Mouse (Mus musculus) gastrocnemius, adult 2 months (tissue): Measurements from ENCODE around the gene St6galnac5. TPM values are rescaled to one million over a fixed set of nuclear protein-coding genes. Genes with fewer than 3 reads are reported as not detected.

Experiments
- DNase-seq: peaks from one replicate; pipeline ENCODE4 v3.0.0; 2022
- H3K27ac ChIP-seq: fragments of 200-600 bp; 2 replicates; pipeline ENCODE4 v1.8.1; 2022; ENCODE audit warnings: mild to moderate bottlenecking
- H3K4me3 ChIP-seq: fragments of 200-600 bp; 2 replicates; pipeline ENCODE4 v1.8.1; 2022; ENCODE audit warnings: mild to moderate bottlenecking, moderate library complexity
- CTCF ChIP-seq: fragments of 200-600 bp; IDR thresholded peaks from 2 replicates; pipeline ENCODE4 v1.8.1; 2022; ENCODE audit warnings: antibody characterized with exemption, mild to moderate bottlenecking, moderate library complexity
- intact Hi-C: fragments of 180-260 bp; cut with DNase I; formaldehyde crosslinking; loops from one replicate; pipeline ENCODE4 v1.15.1; 2025
- total RNA-seq, 2 experiments: library from RNA; stranded (reverse); gene quantifications; 2 replicates each; pipeline ENCODE4 v1.2.3; 2021

The St6galnac5 gene
- total RNA-seq, 2 experiments from 2014 or later, result 0.17 to 0.33 TPM

GRCm38 (mm10) chr3:152866035-152866965, 115.7 kb downstream of the St6galnac5 start:
- no peak for DNase-seq
- Histone ChIP-seq H3K27ac (no peak overlapping the region), H3K4me3 (no peak overlapping the region)
- intact Hi-C loops, result no loop called here
- TF ChIP-seq CTCF, result no peak

- no peak for DNase-seq
- intact Hi-C loops, result no loop called here
- Histone ChIP-seq H3K27ac (no peak overlapping the region), H3K4me3 (no peak overlapping the region)
- TF ChIP-seq CTCF, result no peak
Measured at GRCm38 (mm10) chr3:152861978-152862377, 120.1 kb downstream of the St6galnac5 start.

GRCm38 (mm10) chr3:152861450-152861849, 120.6 kb downstream of the St6galnac5 start:
- Histone ChIP-seq H3K27ac (no peak overlapping the region), H3K4me3 (no peak overlapping the region)
- DNase-seq, result no peak
- intact Hi-C loops, result no loop called here
- no peak for TF ChIP-seq CTCF

- Histone ChIP-seq H3K4me3 (no peak overlapping the region), H3K27ac (no peak overlapping the region)
- DNase-seq, result no peak
- no peak for TF ChIP-seq CTCF
- intact Hi-C loops, result no loop called here
Measured at GRCm38 (mm10) chr3:152856095-152856494, 126.0 kb downstream of the St6galnac5 start.

GRCm38 (mm10) chr3:152855006-152855614, 126.9 kb downstream of the St6galnac5 start:
- Histone ChIP-seq H3K27ac (no peak overlapping the region), H3K4me3 (no peak overlapping the region)
- no peak for DNase-seq
- intact Hi-C loops, result no loop called here
- no peak for TF ChIP-seq CTCF

- intact Hi-C loops, result no loop called here
- TF ChIP-seq CTCF, result no peak
- no peak for DNase-seq
- no peak overlapping the region for H3K4me3 ChIP-seq
- no peak overlapping the region for H3K27ac ChIP-seq
Measured at GRCm38 (mm10) chr3:152843925-152844324, 138.1 kb downstream of the St6galnac5 start.

GRCm38 (mm10) chr3:152842648-152843047, 139.4 kb downstream of the St6galnac5 start:
- Histone ChIP-seq H3K4me3 (no peak overlapping the region), H3K27ac (no peak overlapping the region)
- no peak for DNase-seq
- TF ChIP-seq CTCF, result no peak
- intact Hi-C loops, result no loop called here

- TF ChIP-seq CTCF, result no peak
- DNase-seq, result no peak
- Histone ChIP-seq H3K27ac (no peak overlapping the region), H3K4me3 (no peak overlapping the region)
- intact Hi-C loops, result no loop called here
Measured at GRCm38 (mm10) chr3:152841264-152841663, 140.8 kb downstream of the St6galnac5 start.

GRCm38 (mm10) chr3:152837938-152838337, 144.1 kb downstream of the St6galnac5 start:
- DNase-seq, result no peak
- Histone ChIP-seq H3K4me3 (no peak overlapping the region), H3K27ac (no peak overlapping the region)
- no peak for TF ChIP-seq CTCF
- intact Hi-C loops, result no loop called here

- H3K27ac ChIP-seq, result no peak overlapping the region
- DNase-seq, result no peak
- TF ChIP-seq CTCF, result no peak
- intact Hi-C loops, result no loop called here
- no peak overlapping the region for H3K4me3 ChIP-seq
Measured at GRCm38 (mm10) chr3:152837407-152837806, 144.6 kb downstream of the St6galnac5 start.

GRCm38 (mm10) chr3:152832436-152832835, 149.6 kb downstream of the St6galnac5 start:
- H3K4me3 ChIP-seq, result no peak overlapping the region
- intact Hi-C loops, result no loop called here
- no peak for DNase-seq
- no peak overlapping the region for H3K27ac ChIP-seq
- no peak for TF ChIP-seq CTCF

GRCm38 (mm10) chr3:152831974-152832373, 150.1 kb downstream of the St6galnac5 start:
- intact Hi-C loops, result no loop called here
- Histone ChIP-seq H3K27ac (no peak overlapping the region), H3K4me3 (no peak overlapping the region)
- no peak for DNase-seq
- TF ChIP-seq CTCF, result no peak

GRCm38 (mm10) chr3:152831377-152831776, 150.7 kb downstream of the St6galnac5 start:
- Histone ChIP-seq H3K4me3 (no peak overlapping the region), H3K27ac (no peak overlapping the region)
- intact Hi-C loops, result no loop called here
- no peak for TF ChIP-seq CTCF
- no peak for DNase-seq
